Mouse (Mus musculus) thymus, adult 18-20 months (tissue): ENCODE data around the gene Sytl3.

Experiments
- DNase-seq, 2 experiments: peaks; one replicate each; pipeline ENCODE4 v3.0.0; 2022; ENCODE audit warnings: mixed read lengths in 2 of 2

The Sytl3 gene

DNA sequence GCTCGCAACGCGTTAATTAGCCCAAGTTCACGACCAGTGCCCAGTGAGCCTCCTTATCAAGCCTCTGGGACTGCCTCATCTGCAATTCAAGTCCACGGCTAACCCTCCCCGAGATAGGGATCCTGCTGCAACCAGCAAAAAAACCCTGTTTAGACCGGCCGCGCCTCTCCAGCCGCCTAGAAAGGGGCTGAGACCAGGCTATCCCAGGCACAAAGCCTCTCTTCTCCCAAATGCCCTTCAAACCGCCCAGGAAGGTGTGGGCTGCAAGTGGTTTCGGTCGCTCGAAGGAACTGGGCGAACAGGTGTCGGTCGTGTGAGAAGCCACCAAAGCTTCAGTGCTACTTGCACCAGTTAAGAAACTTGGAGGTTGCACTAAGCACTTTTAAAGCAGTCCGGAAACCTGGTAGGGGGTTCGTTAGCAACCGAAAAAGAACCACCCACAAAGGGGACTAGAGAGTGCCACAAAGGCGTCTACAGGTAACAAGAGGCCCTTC, 123.2 kb downstream of the Sytl3 start:
- peak; percentile 48 to 62 for DNase-seq

DNA sequence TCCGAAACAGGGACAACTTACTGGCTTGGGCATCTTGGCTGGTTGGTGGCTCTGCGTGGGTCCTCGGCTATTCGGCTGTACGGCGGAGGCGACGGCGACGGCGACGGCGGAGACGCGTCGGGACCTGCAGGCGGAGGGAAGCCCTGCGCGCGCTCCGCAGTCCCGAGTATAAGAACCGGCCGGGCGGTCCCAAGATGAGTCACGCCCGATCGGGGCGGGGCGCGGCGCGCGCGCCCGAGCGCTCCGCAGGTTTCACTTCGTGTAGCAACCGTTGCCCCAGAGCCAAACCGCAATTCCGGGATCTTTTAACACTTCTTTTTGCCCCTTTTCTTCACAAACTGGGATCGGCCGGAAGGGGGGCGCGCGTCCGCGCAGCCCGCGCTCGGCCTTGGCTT, 123.7 kb downstream of the Sytl3 start, which contains the start of gene Ezr:
TSS of gene Ezr (minus strand) at position 174 of the 395 bp plus-strand sequence.
- peak; percentile 88 to 91 for DNase-seq

GRCm38 (mm10) chr17:6783006-6783661, 124.2 kb downstream of the Sytl3 start:
- peak; percentile 48 to 58 for DNase-seq

- DNase-seq: no peak
Measured at GRCm38 (mm10) chr17:6783756-6784357, 125.0 kb downstream of the Sytl3 start.

- no peak for DNase-seq
Measured at GRCm38 (mm10) chr17:6787241-6787640, 128.3 kb downstream of the Sytl3 start.
